Mouse (Mus musculus): Measurements from ENCODE around the gene Dnah11. TPM values are rescaled to one million over a fixed set of nuclear protein-coding genes. Genes with fewer than 3 reads are reported as not detected.

Gene Dnah11
- polyA plus RNA-seq, 1 experiment from 2014 or later: 0.19 TPM

- H3K9me3 ChIP-seq (replicated peaks; ENCODE audit: control insufficient read depth, low read length, poor library complexity, severe bottlenecking): no peaks in the 10 kb centered on the region
- no peak overlapping the region for H3K27ac ChIP-seq (ENCODE audit: low read length)
- H3K4me1 ChIP-seq (ENCODE audit: control insufficient read depth, insufficient read depth, low read length): no peaks in the 10 kb centered on the region
- H3K4me3 ChIP-seq (ENCODE audit: low read depth, low read length): no peak overlapping the region
- no peaks in the 10 kb centered on the region for H3K36me3 ChIP-seq (ENCODE audit: control insufficient read depth, insufficient read depth, low read length)
- no peak overlapping the region for H3K9ac ChIP-seq (ENCODE audit: low read depth, low read length)
- H3K27me3 ChIP-seq (ENCODE audit: control insufficient read depth, insufficient read depth, low read depth, low read length): no peaks in the 10 kb centered on the region
- ATAC-seq: no peak
- 83% methylated on average over 1 of the region's 1 CpGs for WGBS
- H3K4me2 ChIP-seq (ENCODE audit: low read length): no peak overlapping the region
Observed at GRCm38 (mm10) chr12:118184731-118185130, 14.1 kb downstream of the Dnah11 start.

DNA sequence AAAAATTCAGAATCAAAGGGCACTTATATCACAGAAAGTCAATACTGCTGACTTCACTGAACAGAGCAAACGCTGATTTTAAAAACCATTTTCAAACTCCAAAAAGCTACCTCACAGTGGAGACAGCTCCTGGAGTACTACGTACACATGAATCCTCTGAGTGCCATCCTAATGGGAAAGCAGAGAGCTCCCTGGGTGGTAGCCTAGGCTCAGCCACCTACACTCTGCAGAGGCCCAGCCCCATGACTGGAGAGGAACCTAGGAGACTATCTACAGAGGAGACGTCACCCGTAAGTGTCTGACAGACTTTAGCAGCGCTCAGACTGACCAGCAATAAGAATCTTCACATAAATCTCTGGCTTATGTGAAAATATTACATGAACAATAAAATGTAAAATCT is 21.1 kb downstream of the Dnah11 start:
- Histone ChIP-seq H3K4me2 (ENCODE audit: low read length) (no peak overlapping the region), H3K4me1 (ENCODE audit: control insufficient read depth, insufficient read depth, low read length) (no peaks in the 10 kb centered on the region), H3K27me3 (ENCODE audit: control insufficient read depth, insufficient read depth, low read depth, low read length) (no peaks in the 10 kb centered on the region), H3K9ac (ENCODE audit: low read depth, low read length) (no peak overlapping the region), H3K4me3 (ENCODE audit: low read depth, low read length) (no peak overlapping the region), H3K36me3 (ENCODE audit: control insufficient read depth, insufficient read depth, low read length) (no peaks in the 10 kb centered on the region), H3K9me3 (replicated peaks; ENCODE audit: control insufficient read depth, low read length, poor library complexity, severe bottlenecking) (no peaks in the 10 kb centered on the region), H3K27ac (ENCODE audit: low read length) (no peak overlapping the region)
- no peak for ATAC-seq
- WGBS: 92% methylated on average over 5 of the region's 5 CpGs

- H3K4me2 ChIP-seq (ENCODE audit: low read length): no peak overlapping the region
- H3K4me3 ChIP-seq (ENCODE audit: low read depth, low read length): no peak overlapping the region
- 37% methylated on average over 4 of the region's 4 CpGs for WGBS
- no peaks in the 10 kb centered on the region for H3K9me3 ChIP-seq (replicated peaks; ENCODE audit: control insufficient read depth, low read length, poor library complexity, severe bottlenecking)
- ATAC-seq: no peak
- H3K4me1 ChIP-seq (ENCODE audit: control insufficient read depth, insufficient read depth, low read length): no peaks in the 10 kb centered on the region
- no peak overlapping the region for H3K27ac ChIP-seq (ENCODE audit: low read length)
- H3K27me3 ChIP-seq (ENCODE audit: control insufficient read depth, insufficient read depth, low read depth, low read length): no peaks in the 10 kb centered on the region
- H3K9ac ChIP-seq (ENCODE audit: low read depth, low read length): no peak overlapping the region
- no peaks in the 10 kb centered on the region for H3K36me3 ChIP-seq (ENCODE audit: control insufficient read depth, insufficient read depth, low read length)
Observed at GRCm38 (mm10) chr12:118164785-118165184, 34.1 kb downstream of the Dnah11 start.

DNA sequence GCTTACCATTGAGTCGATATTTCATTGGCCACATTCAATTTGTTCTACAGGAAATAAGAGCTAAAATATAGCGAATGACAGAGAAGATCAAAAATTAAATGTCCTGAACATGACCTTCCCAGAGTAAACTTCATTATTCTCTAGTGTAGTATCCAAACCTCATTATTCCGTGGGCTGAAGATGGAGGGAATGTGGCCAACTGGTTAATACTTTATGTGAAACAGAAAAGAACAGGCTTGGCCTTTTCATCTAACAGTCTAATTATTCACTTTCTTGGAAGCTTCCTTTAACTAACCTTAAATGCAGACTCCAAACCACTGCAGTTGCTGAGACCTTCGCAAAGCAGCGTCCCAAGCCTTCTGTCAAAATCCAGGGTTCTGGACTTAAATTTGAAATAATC is 41.9 kb downstream of the Dnah11 start:
- Histone ChIP-seq H3K4me1 (ENCODE audit: control insufficient read depth, insufficient read depth, low read length) (no peaks in the 10 kb centered on the region), H3K9ac (ENCODE audit: low read depth, low read length) (no peak overlapping the region), H3K4me2 (ENCODE audit: low read length) (no peak overlapping the region), H3K36me3 (ENCODE audit: control insufficient read depth, insufficient read depth, low read length) (no peaks in the 10 kb centered on the region), H3K27ac (ENCODE audit: low read length) (no peak overlapping the region), H3K4me3 (ENCODE audit: low read depth, low read length) (no peak overlapping the region), H3K9me3 (replicated peaks; ENCODE audit: control insufficient read depth, low read length, poor library complexity, severe bottlenecking) (no peaks in the 10 kb centered on the region), H3K27me3 (ENCODE audit: control insufficient read depth, insufficient read depth, low read depth, low read length) (no peaks in the 10 kb centered on the region)
- WGBS: 90% methylated on average over 5 of the region's 5 CpGs
- ATAC-seq: no peak

- WGBS: 96% methylated on average over 2 of the region's 2 CpGs
- Histone ChIP-seq H3K27ac (ENCODE audit: low read length) (no peak overlapping the region), H3K36me3 (ENCODE audit: control insufficient read depth, insufficient read depth, low read length) (no peaks in the 10 kb centered on the region), H3K4me1 (ENCODE audit: control insufficient read depth, insufficient read depth, low read length) (no peaks in the 10 kb centered on the region), H3K9ac (ENCODE audit: low read depth, low read length) (no peak overlapping the region), H3K4me3 (ENCODE audit: low read depth, low read length) (no peak overlapping the region), H3K4me2 (ENCODE audit: low read length) (no peak overlapping the region), H3K27me3 (ENCODE audit: control insufficient read depth, insufficient read depth, low read depth, low read length) (no peaks in the 10 kb centered on the region), H3K9me3 (replicated peaks; ENCODE audit: control insufficient read depth, low read length, poor library complexity, severe bottlenecking) (no peaks in the 10 kb centered on the region)
- no peak for ATAC-seq
Observed at GRCm38 (mm10) chr12:118147521-118148033, 51.3 kb downstream of the Dnah11 start.

- Histone ChIP-seq H3K4me3 (ENCODE audit: low read depth, low read length) (no peak overlapping the region), H3K9me3 (replicated peaks; ENCODE audit: control insufficient read depth, low read length, poor library complexity, severe bottlenecking) (no peaks in the 10 kb centered on the region), H3K9ac (ENCODE audit: low read depth, low read length) (no peak overlapping the region), H3K27ac (ENCODE audit: low read length) (no peak overlapping the region), H3K4me1 (ENCODE audit: control insufficient read depth, insufficient read depth, low read length) (no peaks in the 10 kb centered on the region), H3K4me2 (ENCODE audit: low read length) (no peak overlapping the region), H3K27me3 (ENCODE audit: control insufficient read depth, insufficient read depth, low read depth, low read length) (no peaks in the 10 kb centered on the region), H3K36me3 (ENCODE audit: control insufficient read depth, insufficient read depth, low read length) (no peaks in the 10 kb centered on the region)
- no peak for ATAC-seq
- 93% methylated on average over 4 of the region's 4 CpGs for WGBS
Observed at GRCm38 (mm10) chr12:118128116-118128515, 70.7 kb downstream of the Dnah11 start.

DNA sequence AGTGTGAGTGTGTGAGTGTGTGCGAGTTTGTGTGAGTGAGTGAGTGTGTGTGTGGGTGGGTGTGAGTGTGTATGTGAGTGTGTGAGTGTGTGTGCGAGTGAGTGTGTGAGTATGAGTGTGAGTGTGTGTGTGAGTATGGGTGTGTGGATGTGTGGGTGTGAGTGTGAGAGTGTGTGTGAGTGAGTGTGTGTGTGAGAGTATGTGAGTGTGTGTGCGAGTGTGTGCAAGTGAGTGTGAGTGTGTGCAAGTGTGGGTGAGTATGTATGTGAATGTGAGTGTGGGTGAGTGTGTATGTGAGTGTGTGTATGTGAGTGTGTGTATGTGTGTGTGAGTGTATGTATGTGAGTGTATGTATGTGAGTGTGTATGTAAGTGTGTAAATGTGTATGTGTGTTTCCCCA is 79.2 kb downstream of the Dnah11 start:
- Histone ChIP-seq H3K9ac (ENCODE audit: low read depth, low read length) (no peak overlapping the region), H3K4me3 (ENCODE audit: low read depth, low read length) (no peak overlapping the region), H3K27me3 (ENCODE audit: control insufficient read depth, insufficient read depth, low read depth, low read length) (no peaks in the 10 kb centered on the region), H3K9me3 (replicated peaks; ENCODE audit: control insufficient read depth, low read length, poor library complexity, severe bottlenecking) (no peaks in the 10 kb centered on the region), H3K4me1 (ENCODE audit: control insufficient read depth, insufficient read depth, low read length) (no peaks in the 10 kb centered on the region), H3K4me2 (ENCODE audit: low read length) (no peak overlapping the region), H3K27ac (ENCODE audit: low read length) (no peak overlapping the region), H3K36me3 (ENCODE audit: control insufficient read depth, insufficient read depth, low read length) (no peaks in the 10 kb centered on the region)
- 97% methylated on average over 3 of the region's 3 CpGs for WGBS
- no peak for ATAC-seq

DNA sequence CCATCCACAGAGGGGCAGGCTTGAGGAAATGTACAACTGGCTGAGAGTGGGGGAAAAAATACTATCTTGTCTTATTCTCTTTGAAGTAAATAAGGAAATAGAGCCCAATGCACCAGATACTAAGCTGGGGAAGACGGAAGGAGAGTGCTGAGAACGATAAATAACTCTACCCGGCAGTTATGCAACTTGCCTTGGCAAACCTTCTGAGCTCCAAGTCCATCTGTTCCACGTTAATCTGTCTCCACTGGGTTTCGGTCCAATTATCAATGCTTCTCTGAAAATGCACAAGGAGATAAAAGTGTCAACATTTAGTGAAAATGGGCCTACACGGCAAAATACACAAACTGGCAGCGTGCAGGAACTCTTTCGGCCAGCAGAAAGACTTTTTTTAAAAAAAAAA is 86.2 kb downstream of the Dnah11 start:
- H3K9me3 ChIP-seq (replicated peaks; ENCODE audit: control insufficient read depth, low read length, poor library complexity, severe bottlenecking): no peaks in the 10 kb centered on the region
- ATAC-seq: no peak
- no peak overlapping the region for H3K9ac ChIP-seq (ENCODE audit: low read depth, low read length)
- 89% methylated on average over 8 of the region's 8 CpGs for WGBS
- no peaks in the 10 kb centered on the region for H3K4me1 ChIP-seq (ENCODE audit: control insufficient read depth, insufficient read depth, low read length)
- H3K4me3 ChIP-seq (ENCODE audit: low read depth, low read length): no peak overlapping the region
- no peaks in the 10 kb centered on the region for H3K27me3 ChIP-seq (ENCODE audit: control insufficient read depth, insufficient read depth, low read depth, low read length)
- no peaks in the 10 kb centered on the region for H3K36me3 ChIP-seq (ENCODE audit: control insufficient read depth, insufficient read depth, low read length)
- no peak overlapping the region for H3K4me2 ChIP-seq (ENCODE audit: low read length)
- no peak overlapping the region for H3K27ac ChIP-seq (ENCODE audit: low read length)

- WGBS: 90% methylated on average over 3 of the region's 3 CpGs
- Histone ChIP-seq H3K36me3 (ENCODE audit: control insufficient read depth, insufficient read depth, low read length) (no peaks in the 10 kb centered on the region), H3K4me1 (ENCODE audit: control insufficient read depth, insufficient read depth, low read length) (no peaks in the 10 kb centered on the region), H3K4me3 (ENCODE audit: low read depth, low read length) (no peak overlapping the region), H3K9ac (ENCODE audit: low read depth, low read length) (no peak overlapping the region), H3K9me3 (replicated peaks; ENCODE audit: control insufficient read depth, low read length, poor library complexity, severe bottlenecking) (no peaks in the 10 kb centered on the region), H3K4me2 (ENCODE audit: low read length) (no peak overlapping the region), H3K27me3 (ENCODE audit: control insufficient read depth, insufficient read depth, low read depth, low read length) (no peaks in the 10 kb centered on the region), H3K27ac (ENCODE audit: low read length) (no peak overlapping the region)
- ATAC-seq: no peak
Observed at GRCm38 (mm10) chr12:118111896-118112295, 86.9 kb downstream of the Dnah11 start.

DNA sequence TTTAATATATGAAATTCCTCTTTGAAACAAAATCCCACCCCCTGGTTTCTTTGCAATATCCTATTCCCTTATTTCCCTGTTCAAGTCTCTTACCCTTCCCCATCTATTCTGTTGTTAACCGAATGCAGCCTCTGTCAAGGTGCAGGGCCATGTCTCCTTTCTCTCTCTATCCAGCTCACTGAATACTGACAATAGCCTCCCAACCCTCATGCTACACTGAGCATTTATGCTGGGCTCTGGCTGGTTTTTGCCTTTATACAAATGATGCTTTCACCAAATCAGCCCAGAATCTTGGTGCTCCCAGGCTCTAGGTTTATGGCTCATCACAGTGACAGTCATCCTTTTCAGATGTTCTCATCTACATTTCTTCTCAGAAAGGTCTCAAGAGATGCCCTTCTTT is 91.1 kb downstream of the Dnah11 start:
- no peak overlapping the region for H3K4me3 ChIP-seq (ENCODE audit: low read depth, low read length)
- H3K36me3 ChIP-seq (ENCODE audit: control insufficient read depth, insufficient read depth, low read length): no peaks in the 10 kb centered on the region
- WGBS: 43% methylated on average over 1 of the region's 1 CpGs
- no peak overlapping the region for H3K4me2 ChIP-seq (ENCODE audit: low read length)
- ATAC-seq: no peak
- H3K4me1 ChIP-seq (ENCODE audit: control insufficient read depth, insufficient read depth, low read length): no peaks in the 10 kb centered on the region
- H3K27me3 ChIP-seq (ENCODE audit: control insufficient read depth, insufficient read depth, low read depth, low read length): no peaks in the 10 kb centered on the region
- no peaks in the 10 kb centered on the region for H3K9me3 ChIP-seq (replicated peaks; ENCODE audit: control insufficient read depth, low read length, poor library complexity, severe bottlenecking)
- no peak overlapping the region for H3K27ac ChIP-seq (ENCODE audit: low read length)
- H3K9ac ChIP-seq (ENCODE audit: low read depth, low read length): no peak overlapping the region

Measured in midbrain, embryonic 16.5 days (tissue).